Mouse (Mus musculus): ENCODE data around the gene Slamf9.

DNA sequence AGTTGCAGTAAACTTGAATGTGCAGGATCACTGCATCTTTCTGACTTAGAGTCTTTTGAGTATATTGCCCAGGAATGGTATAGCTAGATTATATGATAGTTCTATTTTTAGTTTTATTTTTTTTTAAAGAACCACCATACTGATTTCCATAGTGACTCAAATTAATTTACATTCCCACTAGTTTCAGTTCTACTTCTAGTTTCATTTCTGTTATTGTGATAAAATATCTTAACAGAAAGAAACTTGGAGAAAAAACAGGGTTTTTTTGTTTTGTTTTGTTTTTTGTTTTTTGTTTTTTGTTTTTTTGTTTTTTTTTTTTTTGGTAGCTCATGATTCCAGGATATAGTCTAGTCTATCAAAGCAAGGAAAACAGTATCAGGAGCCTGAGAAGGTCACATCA lies 2.2 kb upstream of the Slamf9 start:
- TF ChIP-seq POLR2A (IDR thresholded peaks at IDR 0.05; ENCODE audit: insufficient read length, low read depth) (no peak), TCF12 (IDR thresholded peaks at IDR 0.05; ENCODE audit: insufficient read depth, poor library complexity, severe bottlenecking) (no peak), POLR2AphosphoS2 (IDR thresholded peaks at IDR 0.05; ENCODE audit: insufficient read length, low read depth) (no peak), MYOG (IDR thresholded peaks at IDR 0.05; ENCODE audit: control insufficient read depth in 1 of 3, insufficient read depth in 1 of 3, insufficient read length in 2 of 3, low read depth in 2 of 3) (no peak), REST (IDR thresholded peaks at IDR 0.05; ENCODE audit: insufficient read depth, insufficient read length) (no peak), MYOD1 (IDR thresholded peaks at IDR 0.05; ENCODE audit: control insufficient read depth in 1 of 3, insufficient read length in 2 of 3, low read depth in 2 of 3) (no peak), USF1 (IDR thresholded peaks at IDR 0.05; ENCODE audit: low read depth) (no peak), MAX (IDR thresholded peaks at IDR 0.05; ENCODE audit: low read depth) (no peak), TCF3 (IDR thresholded peaks at IDR 0.05; ENCODE audit: insufficient read length, low read depth) (no peak), CEBPB (IDR thresholded peaks at IDR 0.05; ENCODE audit: insufficient read depth, poor library complexity, severe bottlenecking) (no peak), E2F4 (IDR thresholded peaks at IDR 0.05; ENCODE audit: insufficient read depth) (no peak)
